Mouse (Mus musculus): ENCODE measurements around the gene Lmbr1. TPM values are rescaled to one million over a fixed set of nuclear protein-coding genes. Genes with fewer than 3 reads are reported as not detected.

Gene Lmbr1
- total RNA-seq, 2 experiments from 2014 or later: 38.6 to 41.3 TPM

Small RNA genes lying within 50 kb of the gene (microRNA-seq; reads per million reads assigned to microRNA genes)
- not detected for gene Gm23801

Other genes starting within 250 kb of the Lmbr1 start
- gene Rnf32, start 182.4 kb downstream of the Lmbr1 start, total RNA-seq (2021): 10 to 100 TPM; 20.7 to 21.2 TPM
- gene Nom1, start 56.3 kb upstream of the Lmbr1 start, total RNA-seq (2021): 10 to 100 TPM; 21.9 to 22.4 TPM
- gene Mnx1, start 100.1 kb upstream of the Lmbr1 start, total RNA-seq (2021): not detected
- 10 to 100 TPM; 92.1 to 93.5 TPM for gene Ube3c, start 190.9 kb upstream of the Lmbr1 start, total RNA-seq (2021)

All from left cerebral cortex, postnatal 4 days (tissue).